Mouse (Mus musculus) thymus, postnatal 14 days (tissue): ENCODE measurements at regions not wholly inside any gene's neighbourhood (a gene's known extent, or its start where the extent isn't known, plus 50 kb on each side); places are given as distances from the start of the nearest gene placed in this dataset.

Experiments used
- DNase-seq: peaks from one replicate; pipeline ENCODE4 v3.0.0; 2021

DNA sequence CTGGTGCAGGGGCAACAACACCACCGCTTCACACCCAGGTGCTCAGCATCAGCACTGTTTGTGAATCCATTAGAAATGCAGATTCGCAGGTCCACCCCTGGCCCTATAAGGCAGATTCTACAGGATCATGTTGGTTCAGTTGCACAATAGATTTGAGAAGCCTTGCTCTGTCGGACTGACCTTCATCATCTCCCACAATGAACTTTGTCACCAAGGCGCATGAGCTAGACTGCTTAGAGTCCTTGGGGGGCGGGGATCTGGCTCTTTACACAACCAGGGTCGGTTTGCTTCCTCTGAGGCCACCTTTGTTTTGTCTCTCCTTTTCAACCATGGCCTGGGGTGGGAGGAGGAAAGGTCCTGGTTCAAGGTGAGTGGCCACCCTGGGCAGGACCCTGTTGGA lies 209.7 kb downstream of the Igsf11 start:
- DNase-seq, result no peak

DNA sequence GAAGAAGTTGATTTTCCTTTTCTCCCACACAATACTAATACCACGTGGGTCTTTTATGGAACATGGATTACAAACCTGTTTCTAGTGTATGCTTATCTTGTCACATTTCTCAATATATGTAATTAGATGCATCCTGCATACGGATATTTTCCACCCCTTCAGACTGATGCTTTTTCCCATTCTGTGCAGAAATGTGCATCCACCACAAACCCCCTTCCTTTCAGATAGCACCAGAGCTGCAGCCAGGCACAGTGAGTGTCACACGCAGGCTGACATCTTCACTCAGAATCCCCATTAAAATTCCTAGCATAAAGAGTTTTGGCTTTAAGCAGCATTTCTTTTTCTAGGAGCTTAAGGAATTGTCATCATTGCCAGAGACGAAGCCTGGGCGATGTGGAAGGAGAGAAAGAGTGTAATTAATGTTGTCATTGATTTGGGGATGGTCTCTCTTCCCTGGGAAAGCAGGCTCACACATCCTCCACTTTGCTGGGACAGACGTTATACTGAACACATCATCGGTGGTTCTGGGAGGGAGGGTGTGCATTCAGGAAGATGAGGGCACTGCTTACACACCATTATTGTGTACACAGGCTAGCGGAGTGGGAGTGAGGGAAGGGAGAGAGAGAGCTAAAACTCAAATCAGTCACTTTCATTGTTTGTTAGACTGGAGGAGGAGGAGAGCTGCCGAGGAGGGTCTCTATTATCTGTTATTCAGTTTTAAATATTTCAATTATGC lies 211.1 kb downstream of the Igsf11 start:
- DNase-seq, result no peak

GRCm38 (mm10) chr16:39109383-39110033 lies 217.0 kb downstream of the Igsf11 start:
- DNase-seq, result peak; percentile 4

DNA sequence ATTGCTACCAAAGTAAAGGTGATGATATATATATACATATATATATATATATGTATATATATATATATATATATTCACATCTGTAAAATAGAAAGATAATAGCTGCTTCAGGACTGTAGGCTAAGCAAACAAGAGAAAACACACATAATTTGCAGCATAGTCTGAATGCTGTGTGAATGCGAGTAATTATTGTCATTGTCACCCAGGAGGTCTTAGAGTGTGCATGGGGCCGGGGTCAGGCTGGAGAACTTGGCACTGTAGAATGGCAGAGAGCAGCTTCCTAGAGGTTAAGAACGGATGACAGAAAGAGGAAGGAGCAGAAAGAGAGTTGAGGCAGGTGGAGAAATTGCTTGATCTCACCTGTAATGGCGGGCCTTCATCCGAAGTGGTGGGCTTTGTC lies 217.6 kb downstream of the Igsf11 start:
- DNase-seq, result no peak

DNA sequence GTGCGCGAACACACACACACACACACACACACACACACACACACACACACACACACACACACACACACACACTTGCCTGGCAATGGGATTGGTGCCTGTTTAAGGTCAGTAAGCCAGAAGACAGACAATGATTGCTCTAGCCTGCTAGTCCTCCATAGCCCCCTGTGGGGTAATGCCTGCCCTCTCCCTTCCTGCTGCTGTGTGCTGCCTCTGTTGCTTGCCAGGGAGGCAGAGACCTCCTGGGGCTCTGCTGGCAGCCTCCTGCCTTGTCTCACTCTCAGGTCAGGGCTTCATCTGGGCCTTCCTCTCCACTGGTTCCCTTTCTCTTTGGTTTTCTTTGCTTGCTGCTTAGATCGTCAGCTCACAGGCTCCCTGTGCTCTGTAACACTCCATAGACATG lies 225.6 kb downstream of the Igsf11 start:
- DNase-seq, result no peak

DNA sequence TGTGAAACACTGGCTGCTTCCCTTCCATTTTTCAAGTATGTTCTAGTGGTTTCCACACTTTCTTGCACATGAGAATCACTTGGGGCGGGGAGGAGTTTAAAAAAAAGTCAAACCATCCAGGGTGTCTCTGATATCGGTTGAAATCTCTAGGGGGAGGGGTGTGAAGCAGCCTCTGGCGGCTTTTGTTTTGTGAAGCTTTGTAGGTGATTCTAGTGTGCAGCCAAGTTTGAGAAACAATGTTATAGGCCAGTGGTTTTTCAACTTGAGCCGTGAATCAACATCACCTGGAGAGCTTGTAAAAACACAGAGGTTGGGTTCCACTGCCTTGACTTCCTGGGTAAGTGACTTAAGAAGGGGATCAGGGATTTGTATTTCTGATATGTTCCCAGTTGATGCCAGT lies 227.3 kb downstream of the Igsf11 start:
- DNase-seq, result no peak

- no peak for DNase-seq
Observed at GRCm38 (mm10) chr16:39123445-39123952, 231.0 kb downstream of the Igsf11 start.

DNA sequence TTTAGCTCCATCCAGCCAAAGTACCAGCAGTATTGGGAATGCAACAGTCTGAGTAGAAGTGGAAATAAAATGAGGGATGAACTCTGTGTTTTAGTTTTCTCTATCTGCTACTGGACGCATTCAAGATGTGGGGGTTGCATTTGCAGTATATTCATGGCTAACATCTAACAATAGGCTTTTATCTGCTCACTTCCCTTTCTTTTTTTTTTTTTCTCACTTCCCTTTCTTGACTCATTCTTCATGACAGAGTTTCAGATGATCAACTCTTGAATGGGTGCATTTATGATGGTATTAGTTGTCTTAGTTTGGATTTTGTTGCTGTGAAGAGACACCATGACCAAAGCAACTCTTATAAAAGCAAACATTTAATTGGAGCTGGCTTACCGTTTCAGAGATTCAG lies 240.0 kb downstream of the Igsf11 start:
- no peak for DNase-seq

DNA sequence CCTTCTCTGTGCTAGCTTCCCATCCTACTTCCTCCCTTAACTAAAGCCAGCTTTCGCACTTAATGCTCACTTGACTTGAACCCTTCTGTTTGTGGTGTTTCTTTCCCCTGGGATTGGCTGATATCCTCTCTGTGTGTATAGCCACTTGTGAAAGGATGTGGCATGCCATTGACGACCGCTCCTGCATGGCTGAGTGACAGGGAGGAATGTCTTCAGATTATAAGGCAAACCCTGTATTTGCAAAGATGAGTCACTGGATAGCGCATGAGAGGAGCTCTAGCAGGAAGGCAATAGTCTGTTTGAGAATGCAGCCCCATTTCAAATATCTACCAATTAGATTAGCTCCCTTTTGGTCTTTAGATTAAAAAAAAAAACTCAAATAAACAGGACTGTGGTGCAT lies 243.3 kb downstream of the Igsf11 start:
- no peak for DNase-seq

DNA sequence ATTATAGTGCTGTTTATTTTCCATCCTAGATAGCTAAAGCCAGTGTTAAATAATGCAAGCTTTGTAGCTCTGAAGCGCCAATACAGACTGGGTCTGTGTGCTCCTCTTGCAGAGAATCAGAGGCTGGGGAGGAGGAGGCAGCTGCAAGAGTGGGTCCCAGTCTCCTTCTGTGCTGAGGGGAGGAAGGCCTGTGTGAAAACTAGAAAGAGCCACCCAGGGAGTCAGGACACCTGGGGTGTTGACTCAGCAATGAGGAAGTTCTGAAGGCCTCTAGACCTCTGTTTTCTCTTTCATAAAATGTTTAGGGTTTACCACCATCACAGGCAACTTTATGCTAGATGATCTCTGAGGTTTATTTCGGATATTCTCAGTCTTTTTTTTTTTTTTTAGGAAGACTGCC lies 254.7 kb downstream of the Igsf11 start:
- DNase-seq, result no peak

DNA sequence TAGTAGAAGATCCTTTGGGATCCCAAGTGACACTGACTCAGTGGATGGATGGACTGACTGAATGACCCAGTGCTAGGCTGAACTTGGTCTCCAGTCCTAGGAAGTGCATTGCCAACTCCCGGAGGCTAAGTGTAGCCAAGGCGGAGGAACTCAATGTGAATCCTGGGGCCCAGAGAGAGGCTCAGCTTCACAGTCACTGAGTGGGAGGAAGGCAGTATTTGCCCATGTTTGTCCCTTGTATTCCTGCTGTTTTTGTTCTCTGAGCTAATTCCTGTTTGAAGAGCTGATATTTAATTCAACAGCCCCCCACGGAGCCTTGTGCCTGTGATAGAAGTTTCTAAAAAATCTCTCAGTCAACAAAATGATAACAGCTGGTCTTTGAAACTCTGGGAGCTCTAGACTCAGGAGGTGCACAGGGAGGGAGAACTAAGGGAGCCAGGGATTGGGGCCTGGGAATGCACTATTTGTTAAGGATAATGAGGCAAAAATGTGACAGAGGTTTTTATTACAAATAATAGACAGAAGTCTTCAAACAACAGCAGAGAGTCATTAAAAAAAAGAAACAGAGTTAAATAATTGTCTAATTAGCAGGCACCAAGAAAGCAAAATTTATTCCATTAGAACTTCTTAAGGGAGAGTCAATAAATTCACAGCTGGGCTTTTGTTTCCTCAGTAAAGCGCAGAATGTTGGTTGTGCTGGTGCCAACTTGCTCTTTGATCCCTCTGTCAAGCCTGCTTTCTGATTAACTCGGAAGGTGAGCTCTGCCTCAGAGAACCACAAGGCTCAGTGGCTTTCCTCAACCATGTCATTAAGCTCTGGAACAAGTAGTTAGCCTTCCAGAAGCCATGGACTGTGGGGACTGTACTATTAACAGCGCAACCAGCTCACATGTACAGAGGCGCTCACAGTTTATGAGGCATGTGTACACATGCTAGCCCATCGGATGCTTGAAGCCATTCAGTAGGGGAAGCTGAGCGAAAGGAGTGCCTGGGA lies 259.2 kb downstream of the Igsf11 start:
- DNase-seq, result no peak

DNA sequence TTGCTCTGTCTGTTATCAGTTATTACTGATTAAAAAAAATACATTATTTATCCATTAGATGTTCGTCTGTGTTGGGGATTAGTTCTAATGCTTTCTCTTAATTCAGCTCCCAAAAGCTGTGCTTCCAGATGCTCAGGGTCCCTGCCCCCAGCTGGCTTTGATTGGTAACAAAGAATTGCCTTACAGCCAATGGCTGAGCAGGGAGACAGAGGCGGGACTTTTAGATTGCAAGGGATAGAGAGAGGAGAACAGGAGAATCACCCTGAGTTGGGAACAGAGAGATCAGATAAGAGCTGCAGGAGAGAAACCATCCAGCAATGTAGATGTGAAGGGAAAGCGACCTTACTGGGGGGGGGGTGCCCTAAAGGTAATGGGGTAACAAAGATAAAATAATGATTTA lies 266.4 kb downstream of the Igsf11 start:
- DNase-seq, result no peak

- no peak for DNase-seq
Observed at GRCm38 (mm10) chr16:39159725-39160124, 267.3 kb downstream of the Igsf11 start.

GRCm38 (mm10) chr16:39162684-39163083 lies 270.2 kb downstream of the Igsf11 start:
- no peak for DNase-seq

GRCm38 (mm10) chr16:39191861-39192260 lies 299.4 kb downstream of the Igsf11 start:
- DNase-seq, result no peak

DNA sequence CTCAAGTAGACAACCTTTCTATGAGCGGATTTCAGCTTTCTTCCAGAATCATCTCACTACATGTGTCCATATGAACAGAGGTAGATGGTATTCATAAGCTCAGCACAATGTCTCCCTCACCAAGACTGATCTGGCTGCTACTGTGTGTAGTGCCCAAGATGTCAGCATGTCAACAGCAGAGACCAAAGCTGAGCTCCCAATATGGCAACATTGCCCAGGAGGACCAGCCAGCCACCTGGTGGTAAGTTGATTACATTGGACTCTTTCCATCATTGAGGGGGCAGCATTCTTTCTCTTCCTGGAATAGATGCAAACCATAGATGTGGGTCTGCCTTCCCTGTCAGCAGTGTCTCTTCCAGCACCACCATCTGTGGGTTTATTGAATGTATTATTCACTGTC lies 303.0 kb downstream of the Igsf11 start:
- DNase-seq, result no peak

DNA sequence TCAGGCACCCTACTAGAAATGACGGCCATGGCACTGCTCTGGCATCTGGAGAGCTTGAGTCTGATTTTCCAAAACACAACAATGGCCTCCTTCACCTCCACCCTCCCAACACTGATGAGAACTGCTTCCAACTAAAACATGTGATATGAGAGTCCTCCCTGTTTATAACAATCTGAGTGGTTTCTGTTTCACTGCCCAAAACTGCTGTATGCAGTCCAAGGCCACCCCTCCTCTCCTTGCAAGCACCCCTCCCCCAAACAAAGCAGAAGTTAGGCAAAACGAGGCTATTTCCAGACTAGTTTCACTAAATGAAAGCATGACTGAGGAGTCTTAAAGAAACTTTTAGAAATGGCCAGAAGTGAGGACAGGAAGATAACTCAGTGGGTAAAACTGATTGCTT lies 304.4 kb downstream of the Igsf11 start:
- no peak for DNase-seq

- DNase-seq, result no peak
Observed at GRCm38 (mm10) chr16:39223551-39223950, 331.1 kb downstream of the Igsf11 start.

DNA sequence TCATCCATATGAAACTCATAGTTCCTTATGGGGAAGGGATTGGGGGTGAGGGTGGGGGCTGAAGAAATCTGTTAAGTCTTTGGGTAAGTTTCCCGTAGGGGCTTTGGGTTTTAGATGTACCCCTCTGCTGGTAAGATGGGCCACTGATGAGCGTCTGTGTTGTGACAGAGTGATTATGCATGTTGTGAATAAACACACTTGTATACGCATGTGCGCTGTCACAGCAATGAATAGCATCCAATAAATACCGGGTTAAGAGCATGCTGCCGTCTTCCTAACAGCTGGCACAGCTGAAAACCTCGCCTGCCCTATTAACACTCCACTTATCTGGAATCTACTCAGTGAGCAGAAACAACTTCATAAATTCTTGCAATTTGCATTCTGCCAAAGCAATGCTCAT lies 337.0 kb downstream of the Igsf11 start:
- no peak for DNase-seq

DNA sequence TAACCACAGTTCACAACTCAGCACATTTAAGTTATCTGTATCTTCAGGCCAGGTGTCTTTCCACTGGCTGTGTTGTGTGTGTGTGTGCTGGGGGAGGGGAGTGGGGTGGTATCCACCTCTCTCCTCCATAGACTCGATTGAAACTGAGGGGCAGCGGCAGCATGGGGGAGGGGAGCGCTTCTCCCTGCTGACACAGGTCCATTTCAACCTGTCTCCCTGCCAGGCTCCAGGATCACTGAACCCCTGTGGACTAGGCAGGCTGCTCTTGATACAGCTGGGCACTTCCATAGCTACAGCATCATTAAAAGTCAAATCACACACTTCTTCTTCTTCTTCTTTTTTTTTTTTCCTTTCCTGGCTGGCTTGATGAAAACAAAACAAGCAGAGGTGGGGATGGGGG lies 338.0 kb downstream of the Igsf11 start:
- no peak for DNase-seq

DNA sequence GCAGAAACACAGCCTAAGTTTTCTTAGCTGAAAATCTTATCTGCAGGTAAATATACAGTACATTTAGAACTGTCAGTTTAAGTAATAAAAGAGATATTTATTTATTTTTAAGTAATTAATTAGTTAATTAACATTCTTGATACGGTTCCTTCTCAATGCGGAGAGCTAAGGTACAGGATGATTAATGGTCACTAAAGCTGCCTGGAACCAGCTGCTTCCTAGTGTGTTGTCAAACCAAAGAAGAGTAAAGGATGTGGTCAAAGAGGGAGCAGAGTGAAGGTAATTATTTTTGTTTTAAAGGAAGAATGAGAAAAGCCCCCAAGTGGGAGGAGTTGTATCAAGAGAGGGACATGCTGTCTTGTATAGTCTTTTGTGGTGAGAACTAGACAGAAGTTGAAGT lies 341.8 kb downstream of the Igsf11 start:
- DNase-seq, result no peak

- DNase-seq, result no peak
Observed at GRCm38 (mm10) chr16:39273490-39273889, 381.0 kb downstream of the Igsf11 start.

DNA sequence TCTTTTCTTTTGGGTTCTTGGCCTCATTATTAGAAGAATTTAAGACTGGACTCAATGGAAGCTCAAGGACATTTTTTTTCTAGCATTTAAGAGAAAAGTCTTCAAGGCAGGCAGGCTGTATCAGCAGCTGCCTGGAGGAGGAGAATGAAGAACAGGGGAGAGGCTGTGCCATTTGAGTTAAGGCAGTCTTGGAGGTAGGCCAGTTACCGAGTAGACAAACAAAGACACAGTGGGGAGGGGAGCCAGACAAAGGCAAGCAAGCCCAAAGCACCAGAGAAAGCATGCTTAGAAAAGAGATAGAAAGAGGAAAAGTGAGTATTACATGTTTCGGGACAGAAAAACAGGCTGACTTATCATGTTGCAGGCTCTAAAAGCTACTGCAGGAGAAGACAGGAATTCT lies 392.0 kb downstream of the Igsf11 start:
- DNase-seq, result no peak
